8 mouse cellular contexts compared by ENCODE assay signal in genomic region chr3:89520618-89521502, GRCm38 (mm10). TPM values are rescaled to one million over a fixed set of nuclear protein-coding genes. Genes with fewer than 3 reads are reported as not detected.
DNase-seq lines count a peak whose midpoint lies in the region; ATAC-seq and TF ChIP-seq lines count a peak whose summit lies in the region.

No protein-coding gene starts in this region.

- no peak for TF ChIP-seq CTCF in C2C12 (IDR thresholded peaks at IDR 0.05; ENCODE audit: control insufficient read depth, insufficient read depth, insufficient read length)
- TF ChIP-seq CTCF in thymus, adult 2 months (IDR thresholded peaks at IDR 0.05; ENCODE audit: borderline replicate concordance, control insufficient read depth, extremely low read depth, insufficient read depth, low read length, poor library complexity) = no peak

- H3K79me3 ChIP-seq in C2C12 (ENCODE audit: low read depth) = no peaks in the 10 kb centered on the region

- H3K27me3 ChIP-seq in C2C12 (ENCODE audit: control insufficient read depth, insufficient read depth, insufficient read length) = peaks cover 24% of the 10 kb centered on the region
- peaks cover 8% of the 10 kb centered on the region; the same call in 1 of the 2 replicates for H3K27me3 ChIP-seq in intestine, embryonic 15.5 days (replicated peaks)
- H3K27me3 ChIP-seq in limb, embryonic 13.5 days = peaks cover 34% of the 10 kb centered on the region
- H3K27me3 ChIP-seq in midbrain, embryonic 16.5 days (ENCODE audit: control insufficient read depth, insufficient read depth, low read depth, low read length) = no peaks in the 10 kb centered on the region
- peaks cover 7% of the 10 kb centered on the region; the same call in 1 of the 2 replicates for H3K27me3 ChIP-seq in thymus, adult 2 months (ENCODE audit: control insufficient read depth, insufficient read depth, low read length)

- 0 out of 2 replicates have a peak overlapping the region, but pooled peaks have one; percentile 19 for H3K27ac ChIP-seq in intestine, embryonic 15.5 days
- no peak overlapping the region for H3K27ac ChIP-seq in limb, embryonic 13.5 days
- peak overlapping the region; percentile 72; the same call in 1 of the 2 replicates for H3K27ac ChIP-seq in midbrain, embryonic 16.5 days (ENCODE audit: low read length)
- H3K27ac ChIP-seq in thymus, adult 2 months (ENCODE audit: control insufficient read depth, insufficient read depth, low read length) = no peak overlapping the region

- 4% methylated on average over 25 of the region's 25 CpGs for WGBS in intestine, embryonic 15.5 days
- 6% methylated on average over 25 of the region's 25 CpGs for WGBS in limb, embryonic 13.5 days
- WGBS in midbrain, embryonic 16.5 days = under 1% methylated on average over 25 of the region's 25 CpGs
- WGBS in thymus, adult 2 months = 15% methylated on average over 25 of the region's 25 CpGs

- H3K4me3 ChIP-seq in C2C12 (ENCODE audit: insufficient read depth, poor library complexity, severe bottlenecking) = peak overlapping the region; percentile 11
- H3K4me3 ChIP-seq in intestine, embryonic 15.5 days (replicated peaks) = peak overlapping the region; percentile 42
- peak overlapping the region; percentile 48 for H3K4me3 ChIP-seq in limb, embryonic 13.5 days
- H3K4me3 ChIP-seq in midbrain, embryonic 16.5 days (ENCODE audit: low read depth, low read length) = peak overlapping the region; percentile 61
- no peak overlapping the region for H3K4me3 ChIP-seq in thymus, adult 2 months (ENCODE audit: control insufficient read depth, insufficient read depth, low read length)

- no peaks in the 10 kb centered on the region for H3K79me2 ChIP-seq in C2C12 (ENCODE audit: control insufficient read depth, insufficient read depth)

- peak overlapping the region; percentile 91 for H3K4me2 ChIP-seq in intestine, embryonic 15.5 days (replicated peaks)
- peak overlapping the region; percentile 94 for H3K4me2 ChIP-seq in limb, embryonic 13.5 days (replicated peaks)
- peak overlapping the region; percentile 93 for H3K4me2 ChIP-seq in midbrain, embryonic 16.5 days (ENCODE audit: low read length)

- ATAC-seq in intestine, embryonic 15.5 days = no peak; the same call in 1 of the 2 replicates
- no peak for ATAC-seq in limb, embryonic 13.5 days (ENCODE audit: low FRiP score, low read depth)
- peak; percentile 36 for ATAC-seq in midbrain, embryonic 16.5 days

- no peaks in the 10 kb centered on the region for H3K9me3 ChIP-seq in intestine, embryonic 15.5 days
- peaks cover 10% of the 10 kb centered on the region for H3K9me3 ChIP-seq in limb, embryonic 13.5 days
- no peaks in the 10 kb centered on the region; the same call in 1 of the 2 replicates for H3K9me3 ChIP-seq in midbrain, embryonic 16.5 days (replicated peaks; ENCODE audit: control insufficient read depth, low read length, poor library complexity, severe bottlenecking)

- DNase-seq in adrenal gland, postnatal 14 days = peak; percentile 56
- DNase-seq in gastrocnemius, postnatal 10 days = peak; percentile 57
- DNase-seq in cerebellum, adult 11 months = no peak
- DNase-seq in thymus, adult 2 months = no peak

- H3K9ac ChIP-seq in intestine, embryonic 15.5 days = peak overlapping the region; percentile 40
- H3K9ac ChIP-seq in limb, embryonic 13.5 days = peak overlapping the region; percentile 68
- peak overlapping the region; percentile 58 for H3K9ac ChIP-seq in midbrain, embryonic 16.5 days (ENCODE audit: low read depth, low read length)

- peaks cover 26% of the 10 kb centered on the region for H3K4me1 ChIP-seq in intestine, embryonic 15.5 days (replicated peaks)
- peaks cover 41% of the 10 kb centered on the region for H3K4me1 ChIP-seq in limb, embryonic 13.5 days
- H3K4me1 ChIP-seq in midbrain, embryonic 16.5 days (ENCODE audit: control insufficient read depth, insufficient read depth, low read length) = peaks cover 38% of the 10 kb centered on the region
- no peaks in the 10 kb centered on the region for H3K4me1 ChIP-seq in thymus, adult 2 months (replicated peaks; ENCODE audit: control insufficient read depth, insufficient read depth, low read length)

- no peak for TF ChIP-seq POLR2A in thymus, adult 2 months (IDR thresholded peaks at IDR 0.05; ENCODE audit: control insufficient read depth, extremely low read depth, insufficient read depth, low read length, poor library complexity)

- H3K36me3 ChIP-seq in C2C12 (ENCODE audit: control insufficient read depth, insufficient read depth) = no peaks in the 10 kb centered on the region
- H3K36me3 ChIP-seq in intestine, embryonic 15.5 days = no peaks in the 10 kb centered on the region
- no peaks in the 10 kb centered on the region for H3K36me3 ChIP-seq in limb, embryonic 13.5 days
- H3K36me3 ChIP-seq in midbrain, embryonic 16.5 days (ENCODE audit: control insufficient read depth, insufficient read depth, low read length) = no peaks in the 10 kb centered on the region
- no peaks in the 10 kb centered on the region for H3K36me3 ChIP-seq in thymus, adult 2 months (ENCODE audit: control insufficient read depth, insufficient read depth, low read length)

- no peak overlapping the region for H3ac ChIP-seq in C2C12 (ENCODE audit: control insufficient read depth, insufficient read length, low read depth)

TF ChIP-seq in C2C12, 6 proteins besides CTCF, POLR2A, EP300 and RAD21:
- TF ChIP-seq FOSL1 (IDR thresholded peaks at IDR 0.05; ENCODE audit: insufficient read depth, low read length, poor library complexity, severe bottlenecking) (no peak), MYOG (IDR thresholded peaks at IDR 0.05; ENCODE audit: control insufficient read depth, extremely low read depth, insufficient read length) (no peak), MAX (IDR thresholded peaks at IDR 0.05) (no peak), USF1 (IDR thresholded peaks at IDR 0.05; ENCODE audit: low read depth) (no peak), CEBPB (IDR thresholded peaks at IDR 0.05; ENCODE audit: low read depth) (no peak), MYOD1 (IDR thresholded peaks at IDR 0.05; ENCODE audit: control insufficient read depth, insufficient read length, low read depth) (no peak)

RNA-seq across cellular contexts. Expression of gene Kcnn3, which starts 0.9 kb away (rescaled TPM):
- polyA plus RNA-seq in C2C12 (2012; fragmentation: generic; extraction: Trizol) = 0.01 TPM
- 5.3 and 5.7 TPM in 2 replicates for total RNA-seq in adrenal gland, postnatal 14 days (2021)
- 10 to 100 TPM in 1 of 2 experiments, 1 to 10 TPM in 1; 6.9 to 11.9 TPM for total RNA-seq in gastrocnemius, postnatal 10 days (2021)
- 4.4 and 4.6 TPM in 2 replicates for polyA plus RNA-seq in intestine, embryonic 15.5 days (2015; fragmentation: Nextera tagmentation; extraction: Ambion mirVana)
- 3.5 and 3.6 TPM in 2 replicates for polyA plus RNA-seq in limb, embryonic 13.5 days (2015; fragmentation: Nextera tagmentation; extraction: Ambion mirVana)
- 9.2 and 10.0 TPM in 2 replicates for polyA plus RNA-seq in midbrain, embryonic 16.5 days (2015; fragmentation: Nextera tagmentation; extraction: Ambion mirVana)
- polyA plus RNA-seq in thymus, adult 2 months (2012; rRNA removed) = 1.6 and 2.4 TPM in 2 replicates

Comparison
In these comparisons a context has a peak if more than half of its experiments do, and no peak if none do; other contexts are left out.
1. DNase-seq: peak in adrenal gland, postnatal 14 days (single experiment) and gastrocnemius, postnatal 10 days (single experiment); none in cerebellum, adult 11 months (single experiment) and thymus, adult 2 months (single experiment).
2. H3K27ac ChIP-seq: peak in intestine, embryonic 15.5 days (single experiment) and midbrain, embryonic 16.5 days (single experiment); none in limb, embryonic 13.5 days (single experiment) and thymus, adult 2 months (single experiment).
3. Peak in every context shown above with its lines, with median percentiles within 50 percentile points of each other: H3K4me2 ChIP-seq and H3K9ac ChIP-seq.